Mouse (Mus musculus) embryo, embryonic 10 days (tissue): ENCODE data around the gene Ptger1.
A peak's percentile ranks its signal among the peaks of the same experiment; 100 is the strongest.

Source experiments
- DNase-seq: peaks from one replicate; pipeline ENCODE4 v3.0.0-alpha.2; 2015; ENCODE audit warnings: low spot score

Gene Ptger1

DNA sequence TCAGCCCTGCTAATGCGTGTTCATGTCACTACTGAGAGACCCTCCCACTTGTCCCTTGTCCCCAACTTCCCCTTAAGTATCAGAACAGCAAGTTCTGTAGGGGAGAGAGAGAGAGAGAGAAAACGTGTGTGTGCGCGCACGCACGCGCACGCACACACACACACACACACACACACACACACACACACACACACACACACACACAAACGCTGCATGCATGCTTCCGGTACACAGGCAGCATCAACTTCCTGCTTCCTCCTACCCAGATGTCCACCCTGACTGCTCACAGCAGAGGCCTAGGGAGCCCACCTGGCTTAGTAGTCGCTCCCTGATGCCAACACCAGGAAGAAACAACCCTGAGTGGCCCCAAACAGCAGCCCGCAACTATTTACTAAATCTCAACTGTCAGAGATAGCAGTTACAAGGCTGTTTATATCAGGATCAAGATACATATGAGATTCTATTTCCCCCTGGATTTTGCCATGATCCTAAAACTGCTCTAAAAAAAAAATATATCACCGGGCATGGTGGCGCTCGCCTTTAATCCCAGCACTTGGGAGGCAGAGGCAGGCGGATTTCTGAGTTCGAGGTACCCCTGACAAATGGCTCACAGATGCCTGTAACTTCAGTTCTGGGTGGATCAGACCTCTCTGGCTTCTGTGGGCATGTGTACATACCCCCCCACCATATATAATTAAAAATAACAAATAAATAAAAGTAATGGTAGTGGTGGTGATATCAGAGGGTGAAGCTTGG, 29.1 kb downstream of the Ptger1 start:
- DNase-seq = no peak

DNA sequence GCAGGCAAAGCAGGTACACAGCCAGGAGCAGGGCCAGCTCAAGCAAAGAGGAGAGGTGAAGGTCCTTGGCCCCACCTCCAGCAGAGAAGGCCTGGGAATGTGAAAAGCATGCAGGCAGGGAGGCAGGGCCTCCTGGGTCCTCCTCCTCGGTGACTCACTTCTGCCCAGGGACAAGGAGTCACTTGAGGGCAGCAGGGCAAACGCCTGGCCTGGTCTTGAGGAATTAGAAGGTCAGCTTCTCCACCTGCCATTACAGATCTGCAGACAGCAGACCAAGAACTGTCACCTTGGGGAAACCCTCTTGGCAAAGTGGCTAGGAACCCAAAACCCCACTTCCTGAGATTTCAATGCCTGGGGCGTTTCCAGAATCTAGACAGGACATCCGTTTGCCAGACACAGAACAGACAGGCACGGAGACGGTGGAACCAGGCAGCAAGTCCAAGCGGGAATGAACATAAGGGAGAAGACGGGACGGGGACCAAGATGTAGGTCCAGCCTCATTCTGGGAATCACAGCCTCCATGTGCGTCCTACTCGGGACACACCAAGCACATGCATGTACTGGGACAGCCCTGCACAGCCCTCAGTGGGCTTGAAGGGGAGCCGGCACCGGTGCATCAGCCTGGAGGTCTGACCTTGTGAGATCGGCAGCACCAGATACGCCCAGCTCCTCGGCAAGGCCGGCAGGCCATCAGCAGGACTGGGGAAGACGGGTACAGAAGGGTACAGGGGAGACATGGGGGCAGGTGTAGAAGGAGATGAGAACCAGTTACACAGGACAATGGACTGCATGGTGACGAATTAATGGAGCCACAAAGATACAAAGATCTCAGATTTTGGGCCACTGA, 31.1 kb downstream of the Ptger1 start:
- no peak for DNase-seq

DNA sequence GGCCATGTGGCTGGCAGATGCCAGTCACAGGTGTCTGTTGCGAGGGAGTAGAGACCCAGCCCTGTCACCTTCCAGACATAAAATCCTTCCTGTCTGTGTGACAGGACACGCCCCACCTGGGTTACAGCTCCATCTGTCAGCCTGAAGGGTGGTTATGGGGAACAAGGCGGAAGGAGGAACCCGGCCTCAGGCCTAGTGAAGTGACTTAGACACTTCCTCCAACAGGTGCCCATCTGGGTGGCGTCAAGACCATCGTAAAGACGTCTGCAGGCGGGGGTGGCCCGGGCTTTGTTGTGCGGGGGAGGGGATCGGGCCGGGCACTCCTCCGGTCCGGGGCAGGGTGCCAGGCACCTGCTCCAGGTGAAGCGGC, 31.8 kb downstream of the Ptger1 start:
- peak; percentile 51 for DNase-seq

DNA sequence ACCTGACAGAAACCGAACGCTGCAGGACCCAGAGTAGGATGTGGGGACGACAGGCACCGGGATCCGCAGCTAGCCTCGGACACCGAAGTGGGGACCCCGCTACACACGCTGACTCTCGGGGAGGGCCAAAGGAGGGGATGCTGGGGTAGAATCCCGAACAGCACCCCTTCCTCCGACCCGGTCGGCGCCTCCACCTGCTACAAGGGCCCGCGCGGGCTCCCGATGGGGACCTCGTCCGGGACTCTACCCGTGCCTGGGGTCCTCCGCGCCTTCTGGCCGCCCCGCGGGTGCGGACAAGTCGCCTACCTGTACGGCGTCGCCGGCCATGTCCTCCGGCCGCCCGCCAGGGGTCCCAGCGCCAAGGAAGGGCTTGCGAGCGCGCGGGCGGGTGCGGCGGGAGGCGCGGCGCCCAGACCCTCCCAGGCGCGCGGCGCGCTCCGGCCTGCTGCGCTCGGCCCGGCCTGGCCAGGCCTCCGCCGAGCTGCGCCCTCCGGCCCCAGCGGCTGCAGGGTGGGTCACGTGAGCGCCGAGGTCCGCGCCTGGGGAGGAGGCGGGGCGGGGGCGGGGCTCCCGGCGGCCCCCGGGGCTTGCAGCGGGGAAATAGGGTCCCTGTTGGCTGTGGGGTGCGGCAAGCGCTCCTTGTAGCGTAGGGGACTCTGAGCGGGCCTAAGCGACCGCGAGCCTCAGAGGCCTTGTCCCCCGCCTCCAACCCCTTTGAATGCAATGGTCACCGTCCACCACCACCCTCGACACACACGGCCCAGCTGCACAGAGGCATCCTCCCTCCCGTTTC, 32.4 kb downstream of the Ptger1 start, which contains the start of gene Pkn1:
Pkn1 (minus strand) TSS at position 519 of the 793 bp plus-strand sequence.
- peak; percentile 79 for DNase-seq

DNA sequence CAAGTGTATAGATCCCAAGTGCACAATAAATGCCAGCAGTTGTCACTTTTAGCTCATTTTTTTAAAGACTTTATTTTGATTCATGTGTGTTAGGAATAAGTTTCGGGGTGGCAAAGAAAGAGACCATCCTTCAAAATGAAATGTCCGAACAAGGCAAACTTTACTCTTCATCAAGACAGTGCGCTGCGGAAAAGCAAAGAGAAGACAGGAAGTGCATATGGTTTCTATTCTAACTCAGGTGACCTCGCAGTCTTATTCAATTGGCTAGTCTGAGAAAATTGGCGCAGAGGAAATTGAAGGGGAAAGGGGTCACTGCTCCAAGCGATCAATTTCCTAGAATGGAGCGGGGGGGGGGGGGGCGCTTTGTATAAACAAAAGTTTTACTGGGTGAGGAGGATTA, 33.1 kb downstream of the Ptger1 start:
- peak; percentile 65 for DNase-seq

DNA sequence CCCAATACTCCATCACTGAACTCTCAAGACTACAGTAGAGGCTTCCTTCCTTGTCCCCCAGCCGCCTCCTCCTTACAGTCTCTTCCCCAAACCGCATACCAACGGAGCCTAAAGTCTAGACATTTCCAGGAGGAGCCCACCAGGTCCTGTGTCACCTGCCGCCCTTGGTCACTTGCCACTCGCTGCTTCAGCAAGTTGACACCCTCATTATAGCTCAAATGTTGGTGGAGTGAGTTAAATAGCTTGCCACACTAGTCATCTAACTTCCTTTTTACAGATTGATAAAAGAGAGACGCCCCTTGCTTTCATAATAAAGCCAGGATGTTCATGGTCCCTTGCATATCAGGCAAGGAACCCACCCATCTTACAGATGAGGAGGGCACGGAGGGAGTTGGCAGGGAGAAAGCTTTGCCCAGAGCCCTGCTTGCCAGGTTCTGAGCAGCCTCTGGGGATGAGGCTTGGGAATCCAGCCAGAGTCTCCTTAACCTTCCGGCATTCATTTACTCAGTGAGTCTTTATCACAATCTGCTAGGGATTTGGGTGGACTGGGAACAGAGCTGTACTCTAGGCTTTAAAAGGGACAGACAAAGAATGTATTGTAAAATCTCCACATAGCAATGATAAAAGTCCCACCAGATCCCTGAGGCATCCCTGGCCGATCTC, 34.1 kb downstream of the Ptger1 start:
- no peak for DNase-seq

DNA sequence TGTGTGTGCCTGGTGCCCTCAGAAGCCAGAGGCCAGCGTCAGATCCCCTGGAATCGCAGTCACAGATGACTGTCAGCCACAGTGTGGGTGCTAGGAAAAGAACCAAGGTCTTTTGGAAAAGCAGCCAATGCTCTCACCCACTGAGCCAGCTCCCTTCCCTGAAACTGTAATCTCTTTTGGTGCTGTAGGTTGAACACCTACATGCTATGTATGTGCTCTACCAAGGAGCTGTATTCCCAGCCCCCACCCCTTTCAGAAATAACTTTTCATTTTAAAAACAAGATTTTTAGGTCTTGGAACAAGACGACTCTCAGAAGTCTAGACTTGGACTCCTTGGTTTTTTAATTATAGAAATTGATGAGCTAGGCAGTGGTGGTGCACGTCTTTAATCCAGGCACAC, 36.9 kb downstream of the Ptger1 start:
- no peak for DNase-seq

DNA sequence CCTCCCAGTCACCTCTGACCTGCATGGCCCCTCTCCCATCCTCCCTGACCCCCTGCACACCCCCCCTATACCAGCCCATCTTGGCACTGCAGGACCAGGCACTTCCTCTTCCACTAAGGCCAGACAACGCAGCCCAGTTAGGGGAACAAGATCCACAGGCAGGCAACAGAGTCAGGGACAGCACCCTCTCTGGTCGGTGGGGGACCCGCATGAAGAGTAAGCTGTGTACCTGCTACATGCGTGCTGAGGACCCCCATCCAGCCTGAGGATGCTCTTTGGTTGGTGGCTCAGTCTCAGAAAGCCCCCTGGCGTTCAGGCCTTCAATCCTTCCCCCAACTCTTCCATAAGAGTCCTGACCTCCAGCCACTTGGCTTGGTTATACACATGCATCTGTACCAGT, 39.9 kb downstream of the Ptger1 start:
- no peak for DNase-seq

DNA sequence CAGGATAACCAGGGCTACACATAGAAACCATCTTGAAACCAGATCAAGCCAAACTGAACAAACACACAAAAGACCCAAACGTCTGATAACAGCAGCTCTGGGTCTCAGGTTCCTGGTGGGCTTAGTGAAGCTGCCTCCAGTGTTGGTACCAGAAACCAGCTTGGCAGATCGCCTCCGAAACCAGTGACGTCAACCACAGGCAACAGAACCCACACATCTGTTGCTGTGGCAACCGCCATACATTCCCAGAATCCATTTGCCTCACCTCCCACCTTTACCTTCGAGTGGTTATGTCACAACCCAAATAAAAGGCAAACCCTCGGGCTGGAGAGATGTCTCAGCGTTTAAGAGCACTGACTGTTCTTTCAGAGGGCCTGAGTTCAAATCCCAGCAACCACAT, 41.1 kb downstream of the Ptger1 start:
- DNase-seq = no peak

DNA sequence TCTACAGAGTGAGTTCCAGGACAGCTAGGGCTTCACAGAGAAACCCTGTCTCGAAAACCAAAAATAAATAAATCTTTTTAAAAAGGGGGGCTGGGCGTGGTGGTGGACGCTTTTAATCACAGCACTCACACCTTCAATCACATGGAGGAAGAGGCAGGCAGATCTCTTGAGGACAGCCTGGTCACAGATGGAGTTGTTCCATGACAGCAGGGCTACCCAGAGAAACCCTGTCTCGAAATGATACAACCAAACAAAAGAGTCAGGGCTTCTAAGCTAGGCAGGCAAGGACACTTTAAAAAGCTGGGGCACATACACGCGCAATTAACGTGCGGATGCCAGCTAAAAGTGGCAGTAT, 48.2 kb downstream of the Ptger1 start:
- DNase-seq = no peak

DNA sequence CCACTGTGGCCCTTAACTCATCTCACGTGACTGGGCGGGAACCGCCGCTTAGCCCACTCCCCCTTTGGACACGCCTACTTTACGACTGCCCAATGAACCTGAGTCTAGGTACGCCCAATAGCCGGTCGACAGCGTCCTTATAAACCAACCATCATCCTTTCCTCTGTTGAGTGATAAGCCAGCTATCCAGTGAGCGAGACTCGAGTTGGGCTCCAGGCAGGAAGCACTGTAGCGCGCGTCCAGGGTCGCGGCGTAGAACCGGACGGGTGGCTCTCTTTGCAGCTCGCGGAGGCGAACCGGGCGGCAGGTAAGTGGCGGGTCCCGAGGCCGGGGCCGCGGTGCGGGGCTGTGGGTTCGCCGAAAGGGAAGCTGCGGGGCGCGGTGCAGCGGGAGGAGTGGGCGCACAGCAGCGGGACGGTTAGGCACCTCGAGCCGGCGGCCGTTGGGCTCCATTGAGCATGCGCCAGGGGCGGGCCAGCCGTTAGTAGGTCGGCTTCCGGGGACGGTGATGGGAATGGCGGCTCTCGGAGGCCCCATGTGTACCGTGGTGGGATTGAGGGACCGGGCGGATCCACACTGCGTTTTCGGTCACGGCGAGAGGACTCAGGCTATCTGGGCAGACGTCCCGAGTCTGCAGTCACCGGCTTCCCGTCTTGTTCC, 48.7 kb downstream of the Ptger1 start, which contains the start of gene Ddx39:
Ddx39 (plus strand) TSS at position 147 of the 660 bp plus-strand sequence.
- DNase-seq = peak; percentile 99

DNA sequence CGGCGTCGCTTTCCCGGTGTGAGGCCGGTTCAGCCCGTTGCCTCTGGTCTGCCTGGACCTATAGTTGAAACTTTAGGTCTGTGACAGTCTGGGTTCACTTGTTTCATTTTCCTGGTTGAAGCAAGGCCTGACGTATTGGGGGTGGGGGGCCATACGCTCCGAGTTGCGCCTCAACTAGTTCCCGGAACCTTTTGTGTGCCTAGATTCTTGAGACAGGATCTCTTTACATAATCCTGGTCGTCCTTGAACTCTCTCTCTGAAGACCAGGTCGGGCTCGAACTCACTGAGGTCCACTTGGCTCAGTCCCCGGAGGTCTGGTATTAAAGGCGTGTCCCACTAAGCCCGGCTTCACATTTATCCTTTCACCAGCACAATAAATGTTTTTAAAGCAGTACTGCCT, 49.3 kb downstream of the Ptger1 start:
- DNase-seq = no peak

DNA sequence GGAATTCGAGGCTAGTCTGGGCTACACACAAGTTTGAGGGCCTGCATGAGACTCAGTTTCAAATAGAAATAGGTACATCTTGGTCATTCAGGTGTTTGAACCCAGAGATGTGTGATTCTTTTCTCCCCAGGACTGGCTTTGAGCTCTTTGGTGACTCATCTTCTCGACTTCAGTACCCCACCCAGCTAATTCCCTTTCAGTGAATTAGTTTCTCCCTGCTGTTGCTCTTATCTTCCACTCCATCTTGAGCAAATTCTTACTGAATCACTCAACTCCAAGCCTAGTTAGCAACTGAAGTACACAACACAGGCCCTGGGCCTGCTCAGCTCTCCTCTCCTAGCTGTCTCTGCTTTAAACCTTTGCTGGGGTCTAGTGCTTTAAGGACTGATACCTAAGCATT, 50.1 kb downstream of the Ptger1 start:
- DNase-seq = no peak

DNA sequence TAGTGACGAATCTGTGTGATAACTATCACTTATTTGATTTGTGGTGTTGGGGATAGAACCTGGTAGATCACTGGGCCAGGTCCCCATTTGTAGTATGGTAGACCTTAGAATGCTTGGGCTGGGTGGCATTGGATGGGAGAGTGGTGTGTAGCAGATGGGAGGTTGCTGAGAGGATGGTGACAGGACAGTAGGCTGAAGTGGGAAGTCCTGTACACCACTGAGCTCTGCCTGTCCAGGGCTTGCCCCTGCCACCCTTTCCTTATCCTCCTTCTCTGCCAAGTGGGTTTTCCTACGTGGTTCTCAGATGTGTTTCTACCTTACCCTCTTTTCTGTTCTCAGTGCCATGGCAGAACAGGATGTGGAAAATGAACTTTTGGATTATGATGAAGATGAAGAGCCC, 52.6 kb downstream of the Ptger1 start:
- DNase-seq = no peak

DNA sequence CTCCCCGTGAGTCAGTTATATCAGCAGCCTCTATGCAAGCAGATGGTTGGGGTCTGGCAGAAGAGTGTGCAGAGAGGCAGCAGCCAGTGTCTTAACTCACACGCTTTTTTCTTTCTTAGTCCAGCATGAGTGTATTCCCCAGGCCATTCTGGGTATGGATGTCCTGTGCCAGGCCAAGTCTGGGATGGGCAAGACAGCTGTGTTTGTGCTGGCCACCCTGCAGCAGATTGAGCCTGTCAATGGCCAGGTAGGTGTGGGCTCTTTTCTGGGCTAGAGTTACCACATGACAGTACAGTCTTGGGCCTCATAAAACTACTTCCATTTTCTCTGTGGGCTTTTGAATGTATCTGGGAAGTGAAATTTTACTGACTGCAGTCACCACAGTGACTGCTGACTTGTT, 53.2 kb downstream of the Ptger1 start:
- DNase-seq = no peak

DNA sequence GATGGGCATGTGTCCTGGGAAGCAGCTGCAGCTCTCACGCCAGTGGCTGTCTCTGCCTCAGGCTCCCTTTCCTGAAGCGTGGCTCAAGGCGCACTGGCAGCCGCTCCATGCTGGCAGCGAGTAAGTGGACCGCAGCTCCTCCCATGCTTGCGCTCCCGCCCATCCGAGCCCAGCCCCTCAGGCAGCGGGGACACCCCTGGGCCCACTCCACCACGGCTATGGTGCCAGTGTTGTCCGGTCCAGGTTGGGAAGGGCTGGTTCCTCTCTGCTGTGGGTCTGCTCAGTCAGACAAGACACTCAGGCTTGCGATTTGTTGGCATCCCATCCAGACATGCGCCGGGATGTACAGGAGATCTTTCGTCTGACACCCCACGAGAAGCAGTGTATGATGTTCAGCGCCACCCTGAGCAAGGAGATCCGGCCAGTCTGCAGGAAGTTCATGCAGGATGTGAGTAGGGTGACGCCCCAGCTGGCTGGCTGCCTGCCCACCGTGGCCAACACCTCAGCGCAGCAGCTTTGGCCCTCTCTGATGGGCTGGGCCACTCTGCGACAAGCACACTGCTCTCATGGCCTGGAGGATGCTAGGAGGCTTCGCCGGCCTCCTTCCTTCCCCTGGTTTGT, 55.0 kb downstream of the Ptger1 start:
- no peak for DNase-seq
